Mouse (Mus musculus) forebrain, embryonic 15.5 days (tissue): ENCODE data around the gene Olfml2a. TPM values are rescaled to one million over a fixed set of nuclear protein-coding genes. Genes with fewer than 3 reads are reported as not detected.

Experiments
- ATAC-seq: fragments of 200-750 bp; cut with Nextera tagmentation; replicated peaks from 2 replicates; pipeline ENCODE4 v1.8.0; 2017; ENCODE audit warnings: mild to moderate bottlenecking, moderate TSS enrichment, moderate library complexity
- H3K27ac ChIP-seq: fragments of 300-500 bp; sonication (generic); replicated peaks from 2 replicates; pipeline ENCODE4 v1.5.1; 2015; ENCODE audit warnings: mild to moderate bottlenecking, inconsistent platforms
- H3K27me3 ChIP-seq: fragments of 300-500 bp; sonication (generic); 2 replicates; pipeline ENCODE4 v1.6.1; 2015; ENCODE audit warnings: inconsistent platforms
- H3K36me3 ChIP-seq: fragments of 300-500 bp; sonication (generic); 2 replicates; pipeline ENCODE4 v1.6.1; 2015; ENCODE audit warnings: mild to moderate bottlenecking, inconsistent platforms
- H3K4me1 ChIP-seq: fragments of 300-500 bp; sonication (generic); 2 replicates; pipeline ENCODE4 v1.6.1; 2015; ENCODE audit warnings: inconsistent platforms
- H3K4me2 ChIP-seq: fragments of 300-500 bp; sonication (generic); replicated peaks from 2 replicates; pipeline ENCODE4 v1.6.1; 2015; ENCODE audit warnings: mild to moderate bottlenecking, inconsistent platforms
- H3K4me3 ChIP-seq: fragments of 300-500 bp; sonication (generic); 2 replicates; pipeline ENCODE4 v1.5.1; 2015; ENCODE audit warnings: mild to moderate bottlenecking, inconsistent platforms
- H3K9ac ChIP-seq: fragments of 300-500 bp; sonication (generic); replicated peaks from 2 replicates; pipeline ENCODE4 v1.6.1; 2015; ENCODE audit warnings: mild to moderate bottlenecking, inconsistent platforms
- H3K9me3 ChIP-seq: fragments of 300-500 bp; sonication (generic); 2 replicates; pipeline ENCODE4 v1.6.1; 2016; ENCODE audit warnings: inconsistent platforms
- WGBS: fragments of 180-500 bp; shearing (Covaris S2); methylation state at CpG from one replicate; pipeline ENCODE4 v1.1.7; 2015; ENCODE audit warnings: mixed read lengths; 5-methylcytosine and 5-hydroxymethylcytosine counted together
- polyA plus RNA-seq: library from polyadenylated mRNA; unstranded; fragments of >200 nt; fragmentation: Nextera tagmentation; extraction: Ambion mirVana; gene quantifications from 2 replicates; pipeline ENCODE4 v1.2.1, GENCODE M21; 2015

The Olfml2a gene
- polyA plus RNA-seq, 1 experiment from 2014 or later, result 1.7 TPM

GRCm38 (mm10) chr2:38992452-38992851, 60.7 kb downstream of the Olfml2a start:
- Histone ChIP-seq H3K9me3 (no peaks in the 10 kb centered on the region), H3K9ac (no peak overlapping the region), H3K4me1 (0 out of 2 replicates have a peak, but pooled peaks cover under 1% of the 10 kb centered on the region), H3K36me3 (no peaks in the 10 kb centered on the region), H3K27me3 (no peaks in the 10 kb centered on the region), H3K27ac (no peak overlapping the region), H3K4me3 (no peak overlapping the region), H3K4me2 (no peak overlapping the region)
- 30% methylated on average over 4 of the region's 4 CpGs for WGBS
- no peak for ATAC-seq

GRCm38 (mm10) chr2:38997386-38998374, 65.9 kb downstream of the Olfml2a start, which contains the start of gene Wdr38:
Wdr38 (plus strand) TSS chr2:38997476.
- Histone ChIP-seq H3K27ac (no peak within 1 kb of the TSS), H3K36me3 (peaks cover 31% of the 10 kb centered on the region)

GRCm38 (mm10) chr2:38999381-38999780, 67.6 kb downstream of the Olfml2a start:
- no peak for ATAC-seq
- Histone ChIP-seq H3K27me3 (no peaks in the 10 kb centered on the region), H3K9me3 (no peaks in the 10 kb centered on the region), H3K9ac (no peak overlapping the region), H3K27ac (no peak overlapping the region), H3K4me1 (peaks cover 29% of the 10 kb centered on the region), H3K4me2 (no peak overlapping the region), H3K4me3 (no peak overlapping the region), H3K36me3 (peaks cover 40% of the 10 kb centered on the region)
- WGBS, result 64% methylated on average over 4 of the region's 4 CpGs

More at GRCm38 (mm10) chr2:38997386-38998374, 65.9 kb downstream of the Olfml2a start, which contains the start of gene Wdr38:
- whole genome bisulfite sequencing, result 15% methylated on average over 33 of the region's 33 CpGs
- ATAC-seq, result peak; percentile 94
- H3K4me2 ChIP-seq, result peak within 1 kb of the TSS; percentile 48
- peaks cover 13% of the 10 kb centered on the region for H3K4me1 ChIP-seq
- no peaks in the 10 kb centered on the region for H3K27me3 ChIP-seq
- H3K9me3 ChIP-seq, result no peaks in the 10 kb centered on the region
- peak within 1 kb of the TSS; percentile 43 for H3K4me3 ChIP-seq
- H3K9ac ChIP-seq, result peak within 1 kb of the TSS; percentile 36

- Histone ChIP-seq H3K4me3 (no peak overlapping the region), H3K4me2 (no peak overlapping the region), H3K4me1 (peaks cover 29% of the 10 kb centered on the region), H3K36me3 (peaks cover 40% of the 10 kb centered on the region), H3K27ac (no peak overlapping the region), H3K9me3 (no peaks in the 10 kb centered on the region), H3K27me3 (no peaks in the 10 kb centered on the region), H3K9ac (no peak overlapping the region)
- WGBS, result 69% methylated on average over 8 of the region's 8 CpGs
- ATAC-seq, result no peak
Observed at GRCm38 (mm10) chr2:38999910-39000586, 68.3 kb downstream of the Olfml2a start.

GRCm38 (mm10) chr2:39000587-39000919, 68.8 kb downstream of the Olfml2a start:
- 86% methylated on average over 4 of the region's 4 CpGs for WGBS
- ATAC-seq, result no peak
- no peaks in the 10 kb centered on the region for H3K27me3 ChIP-seq
- H3K4me3 ChIP-seq, result no peak overlapping the region
- H3K4me2 ChIP-seq, result no peak overlapping the region
- H3K9ac ChIP-seq, result no peak overlapping the region
- no peak overlapping the region for H3K27ac ChIP-seq
- H3K36me3 ChIP-seq, result peaks cover 40% of the 10 kb centered on the region
- H3K4me1 ChIP-seq, result peaks cover 29% of the 10 kb centered on the region
- H3K9me3 ChIP-seq, result no peaks in the 10 kb centered on the region

- H3K4me1 ChIP-seq, result peaks cover 42% of the 10 kb centered on the region
- H3K27me3 ChIP-seq, result no peaks in the 10 kb centered on the region
- ATAC-seq, result no peak
- H3K9ac ChIP-seq, result no peak overlapping the region
- no peak overlapping the region for H3K27ac ChIP-seq
- H3K9me3 ChIP-seq, result no peaks in the 10 kb centered on the region
- peaks cover 40% of the 10 kb centered on the region for H3K36me3 ChIP-seq
- H3K4me2 ChIP-seq, result no peak overlapping the region
- 85% methylated on average over 3 of the region's 3 CpGs for WGBS
- no peak overlapping the region for H3K4me3 ChIP-seq
Observed at GRCm38 (mm10) chr2:39001866-39002265, 70.1 kb downstream of the Olfml2a start.

GRCm38 (mm10) chr2:39003106-39003505, 71.3 kb downstream of the Olfml2a start:
- Histone ChIP-seq H3K9me3 (no peaks in the 10 kb centered on the region), H3K36me3 (peaks cover 40% of the 10 kb centered on the region), H3K4me1 (peaks cover 43% of the 10 kb centered on the region), H3K9ac (no peak overlapping the region; the same call in 1 of the 2 replicates), H3K4me2 (peak overlapping the region; percentile 88), H3K27ac (no peak overlapping the region), H3K27me3 (no peaks in the 10 kb centered on the region), H3K4me3 (peak overlapping the region; percentile 87; the same call in 1 of the 2 replicates)
- 46% methylated on average over 8 of the region's 8 CpGs for WGBS
- no peak for ATAC-seq

GRCm38 (mm10) chr2:39003512-39003911, 71.7 kb downstream of the Olfml2a start:
- Histone ChIP-seq H3K4me3 (peak overlapping the region; percentile 87; the same call in 1 of the 2 replicates), H3K4me1 (peaks cover 41% of the 10 kb centered on the region)
- no peak for ATAC-seq

GRCm38 (mm10) chr2:39004372-39004771, 72.6 kb downstream of the Olfml2a start:
- Histone ChIP-seq H3K36me3 (peaks cover 40% of the 10 kb centered on the region), H3K9me3 (no peaks in the 10 kb centered on the region), H3K4me2 (peak overlapping the region; percentile 88), H3K4me3 (peak overlapping the region; percentile 87), H3K27me3 (no peaks in the 10 kb centered on the region), H3K9ac (peak overlapping the region; percentile 89), H3K4me1 (peaks cover 49% of the 10 kb centered on the region), H3K27ac (peak overlapping the region; percentile 91)
- under 1% methylated on average over 11 of the region's 11 CpGs for WGBS
- ATAC-seq, result 0 out of 2 replicates have a peak, but pooled peaks have one; percentile 2

More at GRCm38 (mm10) chr2:39003512-39003911, 71.7 kb downstream of the Olfml2a start:
- H3K27me3 ChIP-seq, result no peaks in the 10 kb centered on the region
- H3K9ac ChIP-seq, result peak overlapping the region; percentile 89
- no peaks in the 10 kb centered on the region for H3K9me3 ChIP-seq
- H3K4me2 ChIP-seq, result peak overlapping the region; percentile 88
- H3K27ac ChIP-seq, result no peak overlapping the region
- H3K36me3 ChIP-seq, result peaks cover 40% of the 10 kb centered on the region
- 70% methylated on average over 5 of the region's 5 CpGs for WGBS

- ATAC-seq, result peak; percentile 90
- Histone ChIP-seq H3K9me3 (no peaks in the 10 kb centered on the region), H3K27ac (peak within 1 kb of the TSS; percentile 91), H3K4me3 (peak within 1 kb of the TSS; percentile 87), H3K4me2 (peak within 1 kb of the TSS; percentile 88), H3K27me3 (no peaks in the 10 kb centered on the region), H3K36me3 (peaks cover 34% of the 10 kb centered on the region), H3K9ac (peak within 1 kb of the TSS; percentile 89), H3K4me1 (peaks cover 54% of the 10 kb centered on the region)
- WGBS, result under 1% methylated on average over 40 of the region's 58 CpGs
Observed at GRCm38 (mm10) chr2:39004880-39005435, 73.2 kb downstream of the Olfml2a start, which contains the start of gene Arpc5l. Arpc5l (plus strand) TSS chr2:39005348.

GRCm38 (mm10) chr2:39005574-39006079, 73.8 kb downstream of the Olfml2a start, which contains the start of gene Rpl35:
Rpl35 (minus strand) TSS chr2:39005624.
- Histone ChIP-seq H3K9ac (peak within 1 kb of the TSS; percentile 89), H3K4me2 (peak within 1 kb of the TSS; percentile 88), H3K27ac (peak within 1 kb of the TSS; percentile 91), H3K4me1 (peaks cover 56% of the 10 kb centered on the region), H3K27me3 (no peaks in the 10 kb centered on the region), H3K9me3 (no peaks in the 10 kb centered on the region), H3K4me3 (peak within 1 kb of the TSS; percentile 87), H3K36me3 (peaks cover 28% of the 10 kb centered on the region)
- WGBS, result 15% methylated on average over 15 of the region's 15 CpGs
- ATAC-seq, result no peak
